Mouse (Mus musculus) cerebellum, adult 18-20 months (tissue): Measurements from ENCODE around the gene Gid8.

Experiments used
- DNase-seq, 2 experiments: peaks; one replicate each; pipeline ENCODE4 v3.0.0; 2021

The Gid8 gene

DNA sequence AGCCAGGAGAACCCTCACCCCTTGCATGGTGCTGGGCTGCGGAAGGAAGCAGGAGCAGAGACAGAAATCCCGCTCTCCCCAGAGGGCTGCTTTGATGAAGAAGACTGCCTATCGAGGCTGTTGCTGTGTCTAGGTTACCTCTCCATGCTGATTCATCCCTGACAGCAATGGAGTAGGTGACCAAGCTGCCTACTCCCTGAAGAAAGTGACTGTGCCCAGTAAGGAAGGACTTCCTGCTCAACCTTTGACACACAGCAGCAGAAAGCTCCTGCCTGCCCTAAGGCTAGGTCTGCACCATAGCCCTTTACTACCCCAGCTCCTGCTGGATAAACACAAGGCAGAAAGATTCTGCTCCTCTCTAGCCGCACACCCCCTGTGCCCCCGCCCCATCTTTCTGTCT is 39.0 kb downstream of the Gid8 start:
- no peak for DNase-seq

DNA sequence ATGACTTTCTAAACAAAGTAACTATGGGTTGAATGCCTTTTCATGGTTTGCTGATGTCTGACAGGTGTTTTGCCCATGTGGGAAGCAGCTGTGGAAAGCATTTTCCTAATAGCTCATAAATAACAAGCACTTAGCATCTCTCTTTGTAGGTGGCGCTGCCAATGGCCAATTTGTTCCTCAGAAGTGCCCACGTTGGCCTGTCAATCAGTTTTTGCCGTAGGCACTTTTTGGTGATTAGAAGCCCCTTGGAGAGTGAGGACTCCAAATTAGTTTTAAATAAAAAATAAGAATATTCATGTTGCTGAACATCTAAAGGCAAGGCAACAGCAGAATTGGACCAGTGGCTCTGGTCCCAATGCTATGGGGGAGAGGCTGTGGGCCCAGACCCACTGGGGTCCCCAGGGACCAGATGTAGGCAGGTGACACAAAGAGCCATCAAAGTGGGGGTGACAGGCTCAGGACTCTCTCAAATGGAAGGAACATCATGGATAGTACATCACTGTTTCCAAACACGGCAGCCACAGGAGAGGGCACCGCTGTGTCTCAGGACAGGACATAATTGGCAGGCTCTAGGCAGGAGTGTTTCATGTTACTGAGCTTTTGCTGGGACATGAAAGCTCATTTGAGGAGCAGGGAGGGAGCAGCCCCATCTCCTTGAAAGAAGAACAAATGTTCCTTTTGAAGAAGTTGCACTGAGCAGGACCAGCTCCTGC is 45.2 kb downstream of the Gid8 start:
- no peak for DNase-seq

DNA sequence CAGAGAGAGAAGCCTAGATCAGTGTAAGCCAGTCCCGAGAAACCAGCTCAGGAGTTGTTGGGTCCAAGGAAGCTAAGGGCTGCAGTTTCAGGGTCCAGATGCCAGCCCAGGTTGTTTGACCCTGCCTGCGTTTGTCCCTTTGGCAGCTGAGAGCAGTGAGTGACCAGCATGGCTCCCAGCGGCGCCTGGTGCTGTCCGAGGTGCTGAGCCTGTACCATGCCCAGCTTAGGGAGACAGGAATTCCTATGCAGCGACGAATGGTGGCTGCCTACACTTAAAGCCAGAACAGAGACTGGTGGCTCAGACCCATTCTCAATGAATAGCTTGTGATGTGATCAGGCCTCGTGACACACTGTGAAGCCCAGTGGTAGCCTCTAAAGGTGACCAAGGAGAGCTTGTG is 46.0 kb downstream of the Gid8 start:
- no peak for DNase-seq

DNA sequence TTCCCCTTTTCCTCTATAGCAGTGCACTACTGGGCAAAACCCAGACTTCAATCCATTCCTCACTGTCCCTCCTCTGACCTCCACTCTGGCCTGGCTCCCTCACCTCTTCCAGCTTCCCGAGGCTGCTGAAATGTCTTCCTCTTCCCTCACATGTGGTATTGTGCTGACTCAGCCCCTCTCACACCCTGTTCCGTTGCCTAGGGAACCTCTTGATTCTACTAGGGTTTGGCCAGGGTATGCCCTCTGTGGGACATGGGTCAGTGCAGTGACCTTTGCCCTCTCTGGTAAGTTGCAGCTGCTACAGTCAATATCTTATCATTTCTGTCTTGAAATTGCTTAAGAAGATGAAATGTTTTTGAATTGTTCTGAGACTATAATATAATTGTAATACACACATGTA is 46.9 kb downstream of the Gid8 start:
- no peak for DNase-seq

DNA sequence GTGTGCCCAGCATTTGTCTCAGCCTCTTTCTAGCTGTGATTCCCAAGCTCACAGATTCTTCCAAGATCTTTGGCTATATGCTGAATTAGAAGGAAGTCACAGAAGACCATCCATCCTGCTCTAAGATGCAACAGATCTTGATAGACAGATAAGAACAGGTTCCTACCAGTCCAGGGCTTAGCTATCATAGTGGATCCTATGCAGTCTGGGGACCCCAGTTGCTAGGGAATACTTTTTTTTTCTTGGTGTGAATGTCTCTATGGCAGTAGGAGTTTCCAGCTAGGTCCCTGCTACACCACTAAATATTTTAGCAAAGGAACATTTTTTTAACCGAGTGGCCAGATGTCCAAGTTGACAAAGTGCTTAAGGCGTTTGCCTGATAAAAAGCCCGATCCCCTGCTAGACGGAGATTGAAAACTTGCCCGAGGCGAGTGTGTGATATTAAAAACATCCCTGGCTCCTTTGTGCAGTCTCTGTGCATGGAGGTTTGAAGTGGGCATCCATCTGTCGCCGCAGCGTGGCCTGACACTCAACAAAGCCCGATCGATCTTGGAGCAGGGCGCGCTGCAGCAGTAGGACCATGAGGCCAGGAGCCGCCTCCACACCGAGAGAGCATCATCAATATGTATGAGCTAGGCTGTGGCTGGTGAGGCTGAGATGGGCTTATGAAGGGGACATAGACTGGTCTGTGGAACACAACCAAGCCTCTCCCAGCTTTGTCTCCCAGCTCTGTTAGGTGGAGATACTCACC is 48.8 kb downstream of the Gid8 start:
- DNase-seq, result no peak

DNA sequence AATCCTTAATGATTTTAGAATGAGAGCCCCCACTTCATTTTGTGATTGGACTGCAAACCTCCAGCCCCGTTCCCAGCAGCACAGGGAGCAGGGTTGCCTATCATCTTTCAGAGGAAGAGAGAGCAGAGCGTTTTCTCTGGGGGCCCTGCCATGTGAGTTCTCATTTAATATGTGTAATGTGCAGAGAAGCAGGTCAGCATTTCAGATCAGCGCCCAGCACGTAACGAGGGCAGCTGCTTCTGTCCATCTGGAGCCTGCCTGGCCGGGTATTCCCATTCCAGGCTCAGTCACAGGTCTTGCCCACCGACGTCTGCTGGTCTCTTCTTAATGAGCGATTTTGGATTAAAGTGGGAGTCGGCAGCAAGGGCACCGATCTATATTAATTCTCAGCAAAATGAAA is 55.1 kb downstream of the Gid8 start:
- DNase-seq, result peak in 1 of 2 experiments; percentile 15

DNA sequence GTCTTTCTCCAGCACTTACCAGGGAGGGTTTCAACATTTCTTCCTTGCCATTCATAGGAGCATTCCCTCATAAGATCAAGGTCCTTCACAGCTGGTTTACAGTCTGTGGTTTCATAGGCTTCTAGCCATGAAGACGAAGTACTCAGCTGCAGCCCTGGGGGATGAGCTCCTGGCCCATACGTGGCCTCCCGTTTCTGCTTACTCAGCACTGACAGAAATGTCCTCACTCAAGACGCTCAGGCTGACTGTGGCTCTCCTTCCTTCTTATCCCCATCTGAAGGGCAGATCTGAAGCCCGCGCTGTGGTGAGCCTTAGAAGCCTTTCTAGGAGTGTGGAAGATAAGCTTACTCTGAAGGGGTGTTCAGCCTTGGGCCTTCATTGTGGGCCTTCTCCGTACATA is 55.8 kb downstream of the Gid8 start:
- DNase-seq, result no peak
